Comparison of ENCODE assay signal across 8 mouse cellular contexts in genomic region chr4:149075871-149076575, GRCm38 (mm10). TPM values are rescaled to one million over a fixed set of nuclear protein-coding genes. Genes with fewer than 3 reads are reported as not detected.
A peak's percentile ranks its signal among the peaks of the same experiment; 100 is the strongest.
DNase-seq lines count a peak whose midpoint lies in the region; ATAC-seq and TF ChIP-seq lines count a peak whose summit lies in the region.

No protein-coding gene starts in this region.

- H3K4me2 ChIP-seq in hindbrain, embryonic 12.5 days (replicated peaks) = no peak overlapping the region
- no peak overlapping the region for H3K4me2 ChIP-seq in lung, postnatal 0 days (replicated peaks; ENCODE audit: low read depth, low read length)

- H3K27ac ChIP-seq in MEL (ENCODE audit: control insufficient read depth, low read depth, low read length) = no peak overlapping the region
- H3K27ac ChIP-seq in hindbrain, embryonic 12.5 days = no peak overlapping the region
- no peak overlapping the region for H3K27ac ChIP-seq in lung, postnatal 0 days (ENCODE audit: low read length)

- no peak for TF ChIP-seq POLR2A in MEL (IDR thresholded peaks at IDR 0.05; ENCODE audit: control insufficient read depth in 1 of 2, insufficient read depth in 1 of 2, low read depth in 1 of 2, low read length in 2 of 2, poor library complexity in 1 of 2)

- 25% methylated on average over 10 of the region's 10 CpGs for WGBS in hindbrain, embryonic 12.5 days
- WGBS in lung, postnatal 0 days = 23% methylated on average over 10 of the region's 10 CpGs

- H3K27me3 ChIP-seq in MEL (ENCODE audit: control insufficient read depth in 1 of 2, insufficient read depth in 2 of 2, low read length in 2 of 2) = no peaks in the 10 kb centered on the region
- H3K27me3 ChIP-seq in hindbrain, embryonic 12.5 days = no peaks in the 10 kb centered on the region
- no peaks in the 10 kb centered on the region for H3K27me3 ChIP-seq in lung, postnatal 0 days (replicated peaks; ENCODE audit: insufficient read depth, low read length)

- peaks cover 1% of the 10 kb centered on the region; the same call in 1 of the 2 replicates for H3K79me2 ChIP-seq in MEL (ENCODE audit: control insufficient read depth, insufficient read depth, low read length, poor library complexity)

- no peak for TF ChIP-seq EP300 in MEL (IDR thresholded peaks at IDR 0.05; ENCODE audit: low read depth in 1 of 2, low read length in 2 of 2)
- no peak for TF ChIP-seq EP300 in lung, postnatal 0 days (IDR thresholded peaks at IDR 0.05)

- TF ChIP-seq CTCF in MEL (IDR thresholded peaks at IDR 0.05 in 2 of 3, conservative IDR thresholded peaks at IDR 0.05 in 1 of 3; ENCODE audit: control insufficient read depth in 1 of 3, insufficient read depth in 1 of 3, low read depth in 2 of 3, low read length in 3 of 3, poor library complexity in 1 of 3, severe bottlenecking in 1 of 3) = peak; percentile 51 to 67 (median 59); a peak in 5 of 6 replicates
- peak; percentile 70 for TF ChIP-seq CTCF in lung, postnatal 0 days (IDR thresholded peaks at IDR 0.05)

- no peak overlapping the region for H3K4me3 ChIP-seq in MEL (ENCODE audit: control insufficient read depth in 1 of 2, insufficient read depth in 1 of 2, low read depth in 2 of 2, low read length in 2 of 2)
- no peak overlapping the region for H3K4me3 ChIP-seq in hindbrain, embryonic 12.5 days
- no peak overlapping the region for H3K4me3 ChIP-seq in lung, postnatal 0 days (ENCODE audit: low read depth, low read length)

- H3K9ac ChIP-seq in MEL (ENCODE audit: control insufficient read depth, low read depth, low read length, poor library complexity, severe bottlenecking) = no peak overlapping the region
- H3K9ac ChIP-seq in hindbrain, embryonic 12.5 days = no peak overlapping the region
- H3K9ac ChIP-seq in lung, postnatal 0 days (replicated peaks; ENCODE audit: low read depth) = no peak overlapping the region

- no peaks in the 10 kb centered on the region for H3K4me1 ChIP-seq in MEL (ENCODE audit: control insufficient read depth in 1 of 2, insufficient read depth in 2 of 2, low read length in 2 of 2)
- H3K4me1 ChIP-seq in hindbrain, embryonic 12.5 days = peaks cover 6% of the 10 kb centered on the region
- H3K4me1 ChIP-seq in lung, postnatal 0 days (ENCODE audit: insufficient read depth, low read depth, low read length) = no peaks in the 10 kb centered on the region

- peaks cover 0 to 1% of the 10 kb centered on the region in 2 experiments; a peak in 1 of 4 replicates for H3K36me3 ChIP-seq in MEL (ENCODE audit: control insufficient read depth in 1 of 2, insufficient read depth in 2 of 2, low read length in 2 of 2)
- peaks cover 27% of the 10 kb centered on the region for H3K36me3 ChIP-seq in hindbrain, embryonic 12.5 days
- no peaks in the 10 kb centered on the region for H3K36me3 ChIP-seq in lung, postnatal 0 days (ENCODE audit: insufficient read depth, low read length)

- DNase-seq in MEL (ENCODE audit: low read depth, low spot score) = peak; percentile 66
- DNase-seq in cerebellum, adult 8-10 months = peak; percentile 59
- peak; percentile 44 to 67 for DNase-seq in frontal cortex, postnatal 10 days (ENCODE audit: low spot score in 2 of 2)
- peak; percentile 67 to 74 for DNase-seq in layer of hippocampus, postnatal 10 days (ENCODE audit: low spot score in 2 of 2)
- peak; percentile 92 for DNase-seq in lung, postnatal 0 days (ENCODE audit: low spot score)
- peak; percentile 69 for DNase-seq in ovary, postnatal 36 days (ENCODE audit: low spot score)
- DNase-seq in thymus, postnatal 10 days (ENCODE audit: low spot score in 2 of 2) = peak; percentile 56 to 70

- peak; percentile 79 for ATAC-seq in hindbrain, embryonic 12.5 days (ENCODE audit: low FRiP score)
- ATAC-seq in lung, postnatal 0 days = peak; percentile 85

- TF ChIP-seq RAD21 in MEL (IDR thresholded peaks at IDR 0.05; ENCODE audit: low read depth, low read length) = peak; percentile 52

- no peaks in the 10 kb centered on the region for H3K9me3 ChIP-seq in MEL (replicated peaks; ENCODE audit: insufficient read depth, low read length)
- no peaks in the 10 kb centered on the region for H3K9me3 ChIP-seq in hindbrain, embryonic 12.5 days (replicated peaks)
- no peaks in the 10 kb centered on the region for H3K9me3 ChIP-seq in lung, postnatal 0 days (ENCODE audit: low read length)

TF ChIP-seq in MEL, 35 proteins besides CTCF, POLR2A, EP300 and RAD21:
- TF ChIP-seq ZC3H11A (IDR thresholded peaks at IDR 0.05; ENCODE audit: low read depth, low read length) (0 out of 2 replicates have a peak, but pooled peaks have one; percentile 29), MEF2A (IDR thresholded peaks at IDR 0.05; ENCODE audit: extremely low read depth, insufficient replicate concordance, low read depth, low read length, poor library complexity, severe bottlenecking) (no peak), SMC3 (IDR thresholded peaks at IDR 0.05; ENCODE audit: low read depth, low read length) (peak; percentile 46)

RNA-seq across cellular contexts. Expression of gene Pex14, which starts 23.7 kb away (rescaled TPM):
- total RNA-seq in MEL (2012; rRNA removed) = 38.3 and 39.4 TPM in 2 replicates
- polyA plus RNA-seq in MEL (2012; ENCODE audit: insufficient read depth in 1 of 2, insufficient read length in 2 of 2, low read depth in 1 of 2, low replicate concordance in 2 of 2, missing spikeins in 1 of 2) = 10 to 100 TPM in 1 of 2 experiments, not detected in 1; 49.2 TPM
- polyA plus RNA-seq in hindbrain, embryonic 12.5 days (2016; fragmentation: Nextera tagmentation; extraction: Ambion mirVana) = 49.4 and 55.5 TPM in 2 replicates
- 10 to 100 TPM; 32.2 to 33.2 TPM for total RNA-seq in layer of hippocampus, postnatal 10 days (2021)
- 38.9 TPM in 2 replicates for polyA plus RNA-seq in lung, postnatal 0 days (2015; fragmentation: Nextera tagmentation; extraction: Ambion mirVana)

RNA-seq across cellular contexts. Expression of gene Dffa, which starts 27.9 kb away (rescaled TPM):
- total RNA-seq in MEL (2012; rRNA removed) = 16.6 and 20.2 TPM in 2 replicates
- 10 to 100 TPM in 1 of 2 experiments, not detected in 1; 33.0 TPM for polyA plus RNA-seq in MEL (2012; ENCODE audit: insufficient read depth in 1 of 2, insufficient read length in 2 of 2, low read depth in 1 of 2, low replicate concordance in 2 of 2, missing spikeins in 1 of 2)
- polyA plus RNA-seq in hindbrain, embryonic 12.5 days (2016; fragmentation: Nextera tagmentation; extraction: Ambion mirVana) = 30.2 and 30.6 TPM in 2 replicates
- total RNA-seq in layer of hippocampus, postnatal 10 days (2021) = 10 to 100 TPM; 42.4 to 47.3 TPM
- 21.5 and 22.8 TPM in 2 replicates for polyA plus RNA-seq in lung, postnatal 0 days (2015; fragmentation: Nextera tagmentation; extraction: Ambion mirVana)

RNA-seq across cellular contexts. Expression of gene Cort, which starts 50.5 kb away (rescaled TPM):
- 0.39 and 0.62 TPM in 2 replicates for total RNA-seq in MEL (2012; rRNA removed)
- polyA plus RNA-seq in MEL (2012; ENCODE audit: insufficient read depth in 1 of 2, insufficient read length in 2 of 2, low read depth in 1 of 2, low replicate concordance in 2 of 2, missing spikeins in 1 of 2) = 1 to 10 TPM in 1 of 2 experiments, not detected in 1; 2.0 TPM
- polyA plus RNA-seq in hindbrain, embryonic 12.5 days (2016; fragmentation: Nextera tagmentation; extraction: Ambion mirVana) = 0.34 and 0.36 TPM in 2 replicates
- 10 to 100 TPM; 17.8 to 22.2 TPM for total RNA-seq in layer of hippocampus, postnatal 10 days (2021)
- polyA plus RNA-seq in lung, postnatal 0 days (2015; fragmentation: Nextera tagmentation; extraction: Ambion mirVana) = 0.18 and 0.21 TPM in 2 replicates
